Mouse (Mus musculus) G1E (cell line): ENCODE measurements around the gene Plxnc1. TPM values are rescaled to one million over a fixed set of nuclear protein-coding genes. Genes with fewer than 3 reads are reported as not detected.

Experiments used
- ATAC-seq: 2 replicates; pipeline ENCODE4 v1.8.0; 2016; ENCODE audit warnings: mild to moderate bottlenecking; ENCODE audit not compliant: insufficient number of reproducible peaks, poor library complexity, low FRiP score, severe bottlenecking; ENCODE audit errors: extremely low read depth
- DNase-seq: peaks from one replicate; pipeline ENCODE4 v3.0.0; 2012; ENCODE audit warnings: low spot score
- H3K27me3 ChIP-seq: 2 replicates; pipeline ENCODE4 v1.6.1; 2012; ENCODE audit warnings: mild to moderate bottlenecking, low read length, inconsistent platforms; ENCODE audit not compliant: insufficient read depth
- H3K36me3 ChIP-seq: replicated peaks from 2 replicates; pipeline ENCODE3; 2012; ENCODE audit warnings: mild to moderate bottlenecking, inconsistent platforms
- H3K4me1 ChIP-seq: 2 replicates; pipeline ENCODE4 v1.6.1; 2012; ENCODE audit warnings: low read depth, low read length, inconsistent platforms, mixed read lengths; ENCODE audit not compliant: insufficient read depth
- H3K4me3 ChIP-seq: 2 replicates; pipeline ENCODE4 v1.5.1; 2012; ENCODE audit warnings: low read depth, mild to moderate bottlenecking, inconsistent platforms, low read length, moderate library complexity, mixed read lengths
- H3K9me3 ChIP-seq: replicated peaks from 2 replicates; pipeline ENCODE4 v1.6.1; 2012; ENCODE audit warnings: inconsistent platforms
- CTCF ChIP-seq: IDR thresholded peaks from 2 replicates; pipeline ENCODE4 v1.5.1; 2012; ENCODE audit warnings: low read depth, low read length, inconsistent platforms, mixed read lengths
- GATA1 ChIP-seq: IDR thresholded peaks from 2 replicates; pipeline ENCODE4 v1.6.1; 2012; ENCODE audit warnings: borderline replicate concordance, low read length, inconsistent platforms, mixed read lengths
- GATA2 ChIP-seq: IDR thresholded peaks from 2 replicates; pipeline ENCODE4 v1.6.1; 2012; ENCODE audit warnings: low read depth, low read length, inconsistent platforms, borderline replicate concordance
- POLR2AphosphoS5 ChIP-seq: IDR thresholded peaks from 2 replicates; pipeline ENCODE4 v1.6.1; 2012; ENCODE audit warnings: low read depth, low read length, inconsistent platforms; ENCODE audit not compliant: insufficient replicate concordance
- TAL1 ChIP-seq: conservative IDR thresholded peaks from 2 replicates; pipeline ENCODE4 v1.6.1; 2012; ENCODE audit warnings: low read depth, low read length, inconsistent platforms, mixed read lengths
- polyA plus RNA-seq: library from polyadenylated mRNA; stranded (reverse); fragments of >175 nt; gene quantifications from 2 replicates; pipeline ENCODE4 v1.2.3, GENCODE M21; 2012
- total RNA-seq, 2 experiments: library from RNA; stranded (forward) in 1 of 2; stranded (reverse) in 1 of 2; fragments of 200-1000 nt in 1 of 2; fragments of >200 nt in 1 of 2; fragmentation: Nextera tagmentation in 1 of 2; gene quantifications; 2 replicates each; pipeline ENCODE4 v1.2.3; 2014 to 2017

The Plxnc1 gene
- total and polyA plus RNA-seq, 3 experiments, result 23.0 to 163 (median 131) TPM

GRCm38 (mm10) chr10:94926297-94926696, 18.3 kb downstream of the Plxnc1 start:
- DNase-seq (no peak), ATAC-seq (no peak)
- Histone ChIP-seq H3K4me1 (peaks cover 89% of the 10 kb centered on the region), H3K4me3 (no peak overlapping the region), H3K9me3 (no peaks in the 10 kb centered on the region), H3K27me3 (no peaks in the 10 kb centered on the region), H3K36me3 (peaks cover 37% of the 10 kb centered on the region)
- TF ChIP-seq CTCF, result no peak
- no peak for TF ChIP-seq POLR2AphosphoS5
- TF ChIP-seq GATA1, result no peak
- no peak for TF ChIP-seq TAL1
- TF ChIP-seq GATA2, result no peak

- ATAC-seq (no peak), DNase-seq (no peak)
- no peaks in the 10 kb centered on the region for H3K27me3 ChIP-seq
- no peak overlapping the region for H3K4me3 ChIP-seq
- no peak for TF ChIP-seq GATA2
- no peak for TF ChIP-seq GATA1
- TF ChIP-seq POLR2AphosphoS5, result no peak
- no peak for TF ChIP-seq TAL1
- no peak for TF ChIP-seq CTCF
- peaks cover 91% of the 10 kb centered on the region for H3K4me1 ChIP-seq
- peaks cover 51% of the 10 kb centered on the region for H3K36me3 ChIP-seq
- H3K9me3 ChIP-seq, result no peaks in the 10 kb centered on the region
These were observed 19.8 kb downstream of the Plxnc1 start for GRCm38 (mm10) chr10:94924878-94925277.

GRCm38 (mm10) chr10:94924450-94924849, 20.2 kb downstream of the Plxnc1 start:
- Histone ChIP-seq H3K4me1 (peaks cover 91% of the 10 kb centered on the region), H3K27me3 (no peaks in the 10 kb centered on the region), H3K4me3 (no peak overlapping the region), H3K9me3 (no peaks in the 10 kb centered on the region), H3K36me3 (peaks cover 55% of the 10 kb centered on the region)
- ATAC-seq, result no peak
- DNase-seq, result no peak
- no peak for TF ChIP-seq TAL1
- TF ChIP-seq GATA2, result no peak
- no peak for TF ChIP-seq GATA1
- TF ChIP-seq CTCF, result no peak
- no peak for TF ChIP-seq POLR2AphosphoS5

GRCm38 (mm10) chr10:94923337-94923762, 21.3 kb downstream of the Plxnc1 start:
- peaks cover 86% of the 10 kb centered on the region for H3K4me1 ChIP-seq
- H3K36me3 ChIP-seq, result peaks cover 53% of the 10 kb centered on the region
- peak; percentile 37 for DNase-seq

GRCm38 (mm10) chr10:94922848-94923247, 21.8 kb downstream of the Plxnc1 start:
- DNase-seq (no peak), ATAC-seq (no peak)
- H3K4me3 ChIP-seq, result no peak overlapping the region; the same call in 1 of the 2 replicates
- H3K4me1 ChIP-seq, result peaks cover 86% of the 10 kb centered on the region
- no peak for TF ChIP-seq GATA1
- TF ChIP-seq CTCF, result no peak
- no peak for TF ChIP-seq TAL1
- TF ChIP-seq GATA2, result no peak
- TF ChIP-seq POLR2AphosphoS5, result no peak
- H3K36me3 ChIP-seq, result peaks cover 53% of the 10 kb centered on the region
- H3K9me3 ChIP-seq, result no peaks in the 10 kb centered on the region
- H3K27me3 ChIP-seq, result no peaks in the 10 kb centered on the region

More at GRCm38 (mm10) chr10:94923337-94923762, 21.3 kb downstream of the Plxnc1 start:
- peak; percentile 77 for ATAC-seq
- Histone ChIP-seq H3K4me3 (no peak overlapping the region; the same call in 1 of the 2 replicates), H3K9me3 (no peaks in the 10 kb centered on the region), H3K27me3 (no peaks in the 10 kb centered on the region)
- no peak for TF ChIP-seq CTCF
- TF ChIP-seq POLR2AphosphoS5, result no peak
- TF ChIP-seq GATA1, result no peak
- no peak for TF ChIP-seq TAL1
- no peak for TF ChIP-seq GATA2

GRCm38 (mm10) chr10:94921751-94922150, 22.9 kb downstream of the Plxnc1 start:
- ATAC-seq (no peak), DNase-seq (no peak)
- H3K36me3 ChIP-seq, result peaks cover 48% of the 10 kb centered on the region
- no peak for TF ChIP-seq TAL1
- TF ChIP-seq CTCF, result no peak
- no peak for TF ChIP-seq POLR2AphosphoS5
- TF ChIP-seq GATA2, result no peak
- TF ChIP-seq GATA1, result no peak
- peaks cover 86% of the 10 kb centered on the region for H3K4me1 ChIP-seq
- H3K9me3 ChIP-seq, result no peaks in the 10 kb centered on the region
- H3K27me3 ChIP-seq, result no peaks in the 10 kb centered on the region
- no peak overlapping the region for H3K4me3 ChIP-seq

GRCm38 (mm10) chr10:94920526-94920925, 24.1 kb downstream of the Plxnc1 start:
- H3K27me3 ChIP-seq, result no peaks in the 10 kb centered on the region
- H3K4me3 ChIP-seq, result no peak overlapping the region
- TF ChIP-seq CTCF (no peak), GATA1 (no peak), POLR2AphosphoS5 (no peak), TAL1 (no peak), GATA2 (no peak)
- no peaks in the 10 kb centered on the region for H3K9me3 ChIP-seq
- no peak for ATAC-seq
- peaks cover 56% of the 10 kb centered on the region for H3K36me3 ChIP-seq
- DNase-seq, result no peak
- peaks cover 84% of the 10 kb centered on the region for H3K4me1 ChIP-seq
